Mouse (Mus musculus) spleen, postnatal 0 days (tissue): ENCODE data around the gene Efemp2. TPM values are rescaled to one million over a fixed set of nuclear protein-coding genes. Genes with fewer than 3 reads are reported as not detected.

Source experiments
- polyA plus RNA-seq: library from polyadenylated mRNA; unstranded; fragments of >200 nt; fragmentation: Nextera tagmentation; extraction: Ambion mirVana; gene quantifications from 2 replicates; pipeline ENCODE4 v1.2.1, GENCODE M21; 2015

Efemp2 gene
- polyA plus RNA-seq, result 30.8 and 37.7 TPM in 2 replicates

GRCm38 (mm10) chr19:5473720-5474119 lies at the start of gene Efemp2:
TSS of gene Efemp2 (plus strand) at chr19:5473954.

DNA sequence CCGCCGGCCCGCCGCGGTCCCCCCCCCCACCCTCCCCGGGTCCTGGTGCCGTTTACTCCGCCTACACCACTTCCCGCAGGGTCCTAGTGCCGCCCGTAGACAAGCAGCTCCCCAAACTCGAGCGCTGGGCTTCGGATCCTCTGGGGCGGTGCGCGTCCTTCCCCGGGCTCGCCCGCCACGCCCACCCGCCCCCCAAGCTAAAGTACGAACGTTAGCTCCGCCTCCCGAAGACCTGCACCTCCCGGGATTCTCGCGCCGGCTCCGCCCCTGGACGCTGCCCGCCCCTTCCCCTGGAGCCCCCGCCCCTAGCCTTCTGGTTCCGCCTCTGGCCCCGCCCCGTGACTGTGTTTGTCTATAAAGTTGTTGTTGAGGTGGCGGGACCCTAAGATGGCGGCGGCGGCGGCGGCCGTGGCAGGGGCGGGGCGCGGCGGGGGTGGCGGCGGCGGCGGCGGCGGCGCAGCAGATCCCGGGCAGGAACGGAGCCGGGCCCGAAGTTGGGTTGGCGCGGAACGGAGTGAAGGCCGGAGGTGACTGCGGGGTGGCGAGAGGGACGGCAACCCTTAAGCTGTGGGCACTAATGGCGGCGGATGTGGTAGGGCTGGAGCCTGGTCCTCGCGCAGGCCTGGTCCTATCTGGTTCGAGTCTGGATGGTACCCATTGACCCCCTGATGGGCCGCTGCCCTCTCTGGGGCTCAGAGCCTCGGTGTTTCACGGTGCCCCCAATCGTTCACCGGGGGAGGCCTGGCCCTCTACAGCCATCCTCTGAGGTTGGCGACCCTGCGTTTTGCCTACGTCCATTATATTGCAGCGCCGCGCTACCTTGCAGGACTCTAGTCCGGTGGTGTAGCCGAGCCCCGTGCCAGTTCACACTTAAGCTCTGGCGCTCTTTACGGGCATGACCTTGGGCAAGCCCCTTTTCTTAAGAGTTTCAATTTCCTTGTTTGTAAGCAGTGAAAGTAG lies 48.7 kb upstream of the Efemp2 start, which contains the start of the genes Drap1 and AI837181:
Gene Drap1 (minus strand): TSS at position 198 of the 960 bp plus-strand sequence.
Gene AI837181 (plus strand): TSS at position 363 of the 960 bp plus-strand sequence.

DNA sequence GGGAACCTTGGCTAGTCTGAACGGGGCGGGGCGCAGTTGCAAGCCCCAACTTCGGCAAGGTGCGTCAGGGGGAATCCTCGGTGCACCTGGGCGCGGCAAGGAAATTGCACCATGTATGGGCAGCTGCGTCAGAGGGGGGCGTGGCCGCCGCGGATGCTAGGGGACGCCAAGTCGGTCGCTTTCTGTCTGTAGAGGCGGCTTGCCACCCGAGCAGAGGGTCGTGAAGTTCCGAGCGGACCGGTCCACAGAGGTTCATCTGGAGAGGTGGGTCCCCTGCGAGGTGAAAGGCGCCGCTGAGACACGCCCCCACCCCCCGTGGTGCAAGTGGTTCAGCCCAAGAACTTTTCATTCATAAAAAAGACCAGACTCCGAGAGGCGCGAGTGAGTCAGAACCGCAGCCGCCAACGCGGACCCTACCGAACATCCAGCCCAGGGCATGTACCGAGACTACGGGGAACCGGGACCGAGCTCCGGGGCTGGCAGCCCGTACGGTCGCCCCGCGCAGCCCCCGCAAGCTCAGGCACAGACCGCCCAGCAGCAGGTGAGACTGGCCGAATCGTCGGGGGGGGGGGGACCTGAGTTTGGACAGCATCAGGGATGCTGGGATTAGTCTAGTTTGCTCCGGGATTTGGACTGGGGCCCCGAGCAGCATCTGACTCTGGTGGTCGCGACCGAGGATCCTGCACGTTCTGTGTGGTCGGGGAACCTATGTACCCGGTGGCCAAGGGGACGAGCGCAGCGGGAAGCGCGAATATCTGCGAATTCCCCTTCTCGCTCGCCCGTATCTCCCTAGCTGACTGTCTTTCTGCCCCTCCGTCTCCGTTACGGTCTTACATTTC lies 26.0 kb upstream of the Efemp2 start, which contains the start of gene Fosl1:
Gene Fosl1 (plus strand): TSS at position 33 of the 839 bp plus-strand sequence.

GRCm38 (mm10) chr19:5457746-5458442 lies 15.9 kb upstream of the Efemp2 start, which contains the start of gene Ccdc85b:
TSS of gene Ccdc85b (minus strand) at chr19:5457894.

DNA sequence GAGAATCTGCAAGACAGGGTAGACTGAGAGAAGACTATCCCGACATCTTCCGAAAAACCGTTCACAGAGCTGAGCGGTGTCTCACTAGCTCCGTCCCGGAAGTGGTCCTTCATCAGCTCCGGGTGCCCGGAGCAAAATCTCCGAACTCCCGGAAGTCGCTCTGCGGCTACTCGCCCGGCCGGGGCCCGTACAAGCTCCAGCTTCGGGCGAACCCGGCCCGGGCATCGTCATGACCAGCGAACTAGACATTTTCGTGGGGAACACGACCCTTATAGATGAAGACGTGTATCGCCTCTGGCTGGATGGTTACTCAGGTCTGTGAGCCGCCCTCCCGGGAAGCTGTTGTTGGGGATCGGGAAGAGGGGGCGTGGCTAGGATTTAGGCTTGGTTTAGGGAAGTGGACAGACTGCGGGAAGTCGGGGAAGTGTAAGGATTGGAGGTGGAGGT lies 13.3 kb upstream of the Efemp2 start, which contains the start of gene Fibp:
Gene Fibp (plus strand): TSS at position 151 of the 447 bp plus-strand sequence.

GRCm38 (mm10) chr19:5468374-5468773 lies 5.4 kb upstream of the Efemp2 start, which contains the start of gene Ctsw:
TSS of gene Ctsw (minus strand) at chr19:5468507.

GRCm38 (mm10) chr19:5487768-5488550 lies 14.2 kb downstream of the Efemp2 start, which contains the start of gene Mus81:
TSS of gene Mus81 (minus strand) at chr19:5488402.

GRCm38 (mm10) chr19:5490313-5490897 lies 16.7 kb downstream of the Efemp2 start, which contains the start of gene Cfl1:
TSS of gene Cfl1 (plus strand) at chr19:5490455.

DNA sequence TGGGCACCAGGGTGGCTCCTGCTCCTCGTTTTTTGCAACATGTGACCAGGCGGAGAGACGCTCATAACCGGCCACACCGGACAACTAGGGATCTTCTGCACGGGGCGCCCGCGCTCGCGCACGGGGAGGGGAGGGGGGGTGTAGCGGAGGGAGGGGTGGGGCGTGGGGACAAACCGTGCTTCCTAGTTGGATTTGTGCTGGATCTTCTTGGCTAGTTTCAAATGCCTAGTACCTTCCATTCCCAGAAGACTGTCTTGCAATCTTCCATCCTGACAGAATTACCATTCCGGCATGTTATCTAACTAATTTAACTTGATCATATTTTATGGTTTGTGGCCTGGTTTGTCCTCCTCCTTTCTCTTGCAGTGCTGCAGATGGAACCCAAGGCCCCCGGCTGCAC lies 29.9 kb downstream of the Efemp2 start, which contains the start of gene 1700020D05Rik:
Gene 1700020D05Rik (minus strand): TSS at position 101 of the 400 bp plus-strand sequence.

DNA sequence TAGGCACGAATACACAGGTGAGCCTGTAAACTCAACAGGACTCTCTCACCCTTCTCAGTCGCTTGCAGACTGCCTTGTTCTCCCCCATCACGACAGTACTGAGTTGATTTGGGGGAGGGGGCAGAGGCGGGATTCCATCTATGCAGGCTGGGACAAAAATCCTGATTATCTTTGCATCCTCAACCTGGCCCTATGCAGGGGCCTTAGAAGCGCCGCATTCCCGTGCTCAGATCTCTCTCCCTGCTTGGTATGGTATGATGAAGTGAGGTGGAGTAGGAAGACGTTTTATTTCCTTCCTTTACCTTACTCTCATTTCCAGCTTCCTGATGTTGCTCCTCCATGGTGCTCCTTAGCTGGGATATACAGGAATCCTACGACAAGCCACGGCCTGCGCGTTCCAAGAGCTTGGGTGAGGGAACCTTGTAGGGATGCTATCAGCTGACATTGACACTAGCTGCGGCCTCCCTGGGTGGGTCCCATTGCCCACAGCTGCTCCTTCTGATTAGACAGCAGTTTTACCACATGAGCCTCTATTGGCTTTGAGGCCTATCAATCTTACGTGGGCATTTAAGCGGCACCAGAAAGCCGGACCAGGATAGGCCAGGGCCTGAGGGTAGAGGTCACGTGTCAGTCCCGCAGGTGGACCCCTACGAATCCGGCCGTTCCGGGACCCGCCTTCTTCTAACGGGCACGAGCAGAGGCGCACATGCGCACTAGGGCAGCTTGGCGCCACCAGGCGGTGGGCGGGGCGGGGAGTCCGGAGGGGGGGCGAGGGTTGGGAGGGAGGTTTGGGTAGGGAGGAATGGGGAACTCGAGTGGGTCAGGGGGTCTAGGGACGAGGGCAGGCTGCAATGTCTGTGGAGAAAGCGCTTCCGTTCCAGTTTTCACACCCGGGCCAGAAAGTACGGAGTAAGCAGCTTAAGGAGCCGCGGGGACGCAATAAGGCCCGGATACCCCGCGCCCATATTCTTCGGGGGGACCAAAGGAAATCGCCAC lies 36.6 kb downstream of the Efemp2 start, which contains the start of gene Snx32:
Gene Snx32 (minus strand): TSS at position 508 of the 996 bp plus-strand sequence.

Other genes starting within 250 kb of the Efemp2 start
- 9.6 and 10.2 TPM in 2 replicates for gene Pacs1, start 200.8 kb upstream of the Efemp2 start, polyA plus RNA-seq
- 172 and 197 TPM in 2 replicates for gene Sf3b2, start 178.5 kb upstream of the Efemp2 start, polyA plus RNA-seq
- gene Gal3st3, start 175.6 kb upstream of the Efemp2 start, polyA plus RNA-seq, result 0.10 and 0.27 TPM in 2 replicates
- not detected in 2 replicates for gene Catsper1, start 138.2 kb upstream of the Efemp2 start, polyA plus RNA-seq
- 0.51 and 0.99 TPM in 2 replicates for gene Cst6, start 124.4 kb upstream of the Efemp2 start, polyA plus RNA-seq
- gene Eif1ad, start 107.2 kb upstream of the Efemp2 start, polyA plus RNA-seq, result 39.3 and 43.4 TPM in 2 replicates
- 304 and 334 TPM in 2 replicates for gene Banf1, start 106.8 kb upstream of the Efemp2 start, polyA plus RNA-seq
- 51.2 and 52.4 TPM in 2 replicates for gene Sart1, start 85.3 kb upstream of the Efemp2 start, polyA plus RNA-seq
- 0.19 and 0.29 TPM in 2 replicates for gene Tsga10ip, start 71.4 kb upstream of the Efemp2 start, polyA plus RNA-seq
- gene Drap1, start 49.0 kb upstream of the Efemp2 start, polyA plus RNA-seq, result 130 and 141 TPM in 2 replicates
- 25.6 and 28.8 TPM in 2 replicates for gene AI837181, start 48.8 kb upstream of the Efemp2 start, polyA plus RNA-seq
- gene Fosl1, start 26.4 kb upstream of the Efemp2 start, polyA plus RNA-seq, result not detected in 2 replicates
- 5.3 and 6.5 TPM in 2 replicates for gene Ccdc85b, start 16.1 kb upstream of the Efemp2 start, polyA plus RNA-seq
- 55.0 and 60.8 TPM in 2 replicates for gene Fibp, start 13.3 kb upstream of the Efemp2 start, polyA plus RNA-seq
- 4.3 and 6.1 TPM in 2 replicates for gene Ctsw, start 5.4 kb upstream of the Efemp2 start, polyA plus RNA-seq
- 19.9 and 21.2 TPM in 2 replicates for gene Mus81, start 14.4 kb downstream of the Efemp2 start, polyA plus RNA-seq
- 1,515 and 1,595 TPM in 2 replicates for gene Cfl1, start 16.5 kb downstream of the Efemp2 start, polyA plus RNA-seq
- gene 1700020D05Rik, start 29.8 kb downstream of the Efemp2 start, polyA plus RNA-seq, result 0.19 and 0.21 TPM in 2 replicates
- 7.8 and 7.9 TPM in 2 replicates for gene Snx32, start 36.6 kb downstream of the Efemp2 start, polyA plus RNA-seq
- 0.07 TPM in 1 of 2 replicates, not detected in the other for gene Ovol1, start 86.7 kb downstream of the Efemp2 start, polyA plus RNA-seq
- 4.7 and 5.9 TPM in 2 replicates for gene Ap5b1, start 94.1 kb downstream of the Efemp2 start, polyA plus RNA-seq
- gene Rnaseh2c, start 127.9 kb downstream of the Efemp2 start, polyA plus RNA-seq, result 154 and 175 TPM in 2 replicates
- gene Kat5, start 136.3 kb downstream of the Efemp2 start, polyA plus RNA-seq, result 33.2 and 34.5 TPM in 2 replicates
- gene Rela, start 163.5 kb downstream of the Efemp2 start, polyA plus RNA-seq, result 30.7 and 35.6 TPM in 2 replicates
- 37.1 and 42.1 TPM in 2 replicates for gene Sipa1, start 189.8 kb downstream of the Efemp2 start, polyA plus RNA-seq
- 13.1 and 15.0 TPM in 2 replicates for gene Map3k11, start 214.8 kb downstream of the Efemp2 start, polyA plus RNA-seq
- gene Pcnx3, start 215.0 kb downstream of the Efemp2 start, polyA plus RNA-seq, result 10.6 and 13.9 TPM in 2 replicates
- gene Kcnk7, start 230.4 kb downstream of the Efemp2 start, polyA plus RNA-seq, result 1.3 and 1.6 TPM in 2 replicates